Mouse (Mus musculus) midbrain, embryonic 10.5 days (tissue): ENCODE results near the gene Filip1. TPM values are rescaled to one million over a fixed set of nuclear protein-coding genes. Genes with fewer than 3 reads are reported as not detected.

ENCODE experiments used
- DNase-seq: peaks from one replicate; pipeline ENCODE4 v3.0.0-alpha.2; 2017; ENCODE audit warnings: low spot score
- H3K27ac ChIP-seq: fragments of 300-500 bp; sonication (generic); replicated peaks from 2 replicates; pipeline ENCODE4 v1.5.1; 2016; ENCODE audit warnings: mild to moderate bottlenecking
- H3K27me3 ChIP-seq: fragments of 300-500 bp; sonication (generic); 2 replicates; pipeline ENCODE4 v1.6.1; 2016; ENCODE audit warnings: low read depth, mild to moderate bottlenecking; ENCODE audit not compliant: poor library complexity, severe bottlenecking
- H3K36me3 ChIP-seq: fragments of 300-500 bp; sonication (generic); 2 replicates; pipeline ENCODE4 v1.6.1; 2016; ENCODE audit warnings: mild to moderate bottlenecking, moderate library complexity
- H3K4me1 ChIP-seq: fragments of 300-500 bp; sonication (generic); 2 replicates; pipeline ENCODE4 v1.6.1; 2016
- H3K4me3 ChIP-seq: fragments of 300-500 bp; sonication (generic); 2 replicates; pipeline ENCODE4 v1.5.1; 2016; ENCODE audit warnings: mild to moderate bottlenecking, moderate library complexity
- H3K9me3 ChIP-seq: fragments of 300-500 bp; sonication (generic); replicated peaks from 2 replicates; pipeline ENCODE4 v1.6.1; 2016; ENCODE audit warnings: mild to moderate bottlenecking
- WGBS: fragments of 180-500 bp; shearing (Covaris S2); methylation state at CpG from one replicate; pipeline ENCODE4 v1.1.7; 2016; 5-methylcytosine and 5-hydroxymethylcytosine counted together
- polyA plus RNA-seq: library from polyadenylated mRNA; unstranded; fragments of >200 nt; fragmentation: Nextera tagmentation; extraction: Ambion mirVana; gene quantifications from 2 replicates; pipeline ENCODE4 v1.2.1, GENCODE M21; 2016

The Filip1 gene
- polyA plus RNA-seq, 1 experiment from 2014 or later, result 8.3 TPM

GRCm38 (mm10) chr9:79932578-79932977 is 80.1 kb downstream of the Filip1 start:
- H3K27me3 ChIP-seq, result no peaks in the 10 kb centered on the region
- WGBS, result 86% methylated on average over 5 of the region's 5 CpGs
- no peaks in the 10 kb centered on the region for H3K4me1 ChIP-seq

GRCm38 (mm10) chr9:79928092-79928491 is 84.6 kb downstream of the Filip1 start:
- no peaks in the 10 kb centered on the region for H3K36me3 ChIP-seq
- no peak overlapping the region for H3K27ac ChIP-seq
- 95% methylated on average over 3 of the region's 3 CpGs for WGBS
- no peaks in the 10 kb centered on the region for H3K4me1 ChIP-seq
- H3K9me3 ChIP-seq, result no peaks in the 10 kb centered on the region
- H3K27me3 ChIP-seq, result no peaks in the 10 kb centered on the region
- H3K4me3 ChIP-seq, result no peak overlapping the region
- no peak for DNase-seq

More at GRCm38 (mm10) chr9:79932578-79932977, 80.1 kb downstream of the Filip1 start:
- no peak overlapping the region for H3K4me3 ChIP-seq
- no peaks in the 10 kb centered on the region for H3K36me3 ChIP-seq
- no peaks in the 10 kb centered on the region for H3K9me3 ChIP-seq
- no peak for DNase-seq
- H3K27ac ChIP-seq, result no peak overlapping the region

GRCm38 (mm10) chr9:79927156-79927870 is 85.3 kb downstream of the Filip1 start:
- H3K9me3 ChIP-seq, result no peaks in the 10 kb centered on the region
- no peaks in the 10 kb centered on the region for H3K36me3 ChIP-seq
- no peaks in the 10 kb centered on the region for H3K27me3 ChIP-seq
- 91% methylated on average over 21 of the region's 21 CpGs for WGBS
- no peak overlapping the region for H3K27ac ChIP-seq
- peaks cover 2% of the 10 kb centered on the region for H3K4me1 ChIP-seq
- H3K4me3 ChIP-seq, result no peak overlapping the region
- no peak for DNase-seq

- no peaks in the 10 kb centered on the region for H3K9me3 ChIP-seq
- H3K27ac ChIP-seq, result no peak overlapping the region
- H3K4me1 ChIP-seq, result peaks cover 8% of the 10 kb centered on the region
- H3K27me3 ChIP-seq, result no peaks in the 10 kb centered on the region
- DNase-seq, result no peak
- no peaks in the 10 kb centered on the region for H3K36me3 ChIP-seq
- no peak overlapping the region for H3K4me3 ChIP-seq
- 90% methylated on average over 9 of the region's 9 CpGs for WGBS
These were observed 86.0 kb downstream of the Filip1 start for GRCm38 (mm10) chr9:79926464-79927155.

- WGBS, result 84% methylated on average over 4 of the region's 4 CpGs
- H3K4me1 ChIP-seq, result peaks cover 9% of the 10 kb centered on the region
- H3K27ac ChIP-seq, result no peak overlapping the region
- no peak overlapping the region for H3K4me3 ChIP-seq
- no peaks in the 10 kb centered on the region for H3K9me3 ChIP-seq
- no peaks in the 10 kb centered on the region for H3K36me3 ChIP-seq
- no peak for DNase-seq
- no peaks in the 10 kb centered on the region for H3K27me3 ChIP-seq
These were observed 86.7 kb downstream of the Filip1 start for GRCm38 (mm10) chr9:79925950-79926349.

GRCm38 (mm10) chr9:79923262-79923661 is 89.4 kb downstream of the Filip1 start:
- H3K9me3 ChIP-seq, result no peaks in the 10 kb centered on the region
- H3K27ac ChIP-seq, result no peak overlapping the region
- 95% methylated on average over 3 of the region's 3 CpGs for WGBS
- no peak overlapping the region for H3K4me3 ChIP-seq
- H3K27me3 ChIP-seq, result no peaks in the 10 kb centered on the region
- no peaks in the 10 kb centered on the region for H3K36me3 ChIP-seq
- H3K4me1 ChIP-seq, result peaks cover 26% of the 10 kb centered on the region
- DNase-seq, result no peak

- 89% methylated on average over 6 of the region's 6 CpGs for WGBS
- no peaks in the 10 kb centered on the region for H3K9me3 ChIP-seq
- no peak overlapping the region for H3K4me3 ChIP-seq
- H3K4me1 ChIP-seq, result peaks cover 26% of the 10 kb centered on the region
- no peaks in the 10 kb centered on the region for H3K36me3 ChIP-seq
- DNase-seq, result no peak
- H3K27ac ChIP-seq, result no peak overlapping the region
- H3K27me3 ChIP-seq, result no peaks in the 10 kb centered on the region
These were observed 90.2 kb downstream of the Filip1 start for GRCm38 (mm10) chr9:79922493-79922760.

GRCm38 (mm10) chr9:79921701-79922492 is 90.8 kb downstream of the Filip1 start:
- WGBS, result 72% methylated on average over 10 of the region's 10 CpGs
- H3K9me3 ChIP-seq, result no peaks in the 10 kb centered on the region
- H3K4me1 ChIP-seq, result peaks cover 26% of the 10 kb centered on the region
- H3K27ac ChIP-seq, result no peak overlapping the region
- no peak overlapping the region for H3K4me3 ChIP-seq
- no peaks in the 10 kb centered on the region for H3K27me3 ChIP-seq
- DNase-seq, result no peak
- no peaks in the 10 kb centered on the region for H3K36me3 ChIP-seq

- Histone ChIP-seq H3K9me3 (no peaks in the 10 kb centered on the region), H3K36me3 (no peaks in the 10 kb centered on the region), H3K27ac (no peak overlapping the region), H3K27me3 (no peaks in the 10 kb centered on the region), H3K4me3 (no peak overlapping the region), H3K4me1 (peaks cover 26% of the 10 kb centered on the region)
- DNase-seq, result no peak
- WGBS, result 78% methylated on average over 5 of the region's 5 CpGs
These were observed 92.1 kb downstream of the Filip1 start for GRCm38 (mm10) chr9:79920540-79920933.

- Histone ChIP-seq H3K4me1 (peaks cover 26% of the 10 kb centered on the region), H3K9me3 (no peaks in the 10 kb centered on the region), H3K27me3 (no peaks in the 10 kb centered on the region), H3K4me3 (no peak overlapping the region), H3K27ac (0 out of 2 replicates have a peak overlapping the region, but pooled peaks have one; percentile 23), H3K36me3 (no peaks in the 10 kb centered on the region)
- WGBS, result 80% methylated on average over 9 of the region's 9 CpGs
- no peak for DNase-seq
These were observed 92.7 kb downstream of the Filip1 start for GRCm38 (mm10) chr9:79919750-79920539.

GRCm38 (mm10) chr9:79919303-79919721 is 93.3 kb downstream of the Filip1 start:
- Histone ChIP-seq H3K4me3 (no peak overlapping the region), H3K36me3 (no peaks in the 10 kb centered on the region), H3K9me3 (no peaks in the 10 kb centered on the region), H3K27ac (no peak overlapping the region), H3K27me3 (no peaks in the 10 kb centered on the region), H3K4me1 (peaks cover 28% of the 10 kb centered on the region)
- no peak for DNase-seq
- 90% methylated on average over 7 of the region's 7 CpGs for WGBS

GRCm38 (mm10) chr9:79918325-79919117 is 94.1 kb downstream of the Filip1 start:
- H3K4me1 ChIP-seq, result peaks cover 36% of the 10 kb centered on the region
- DNase-seq, result no peak
- WGBS, result 82% methylated on average over 10 of the region's 10 CpGs

More at GRCm38 (mm10) chr9:79918325-79919117, 94.1 kb downstream of the Filip1 start:
- Histone ChIP-seq H3K36me3 (no peaks in the 10 kb centered on the region), H3K27ac (no peak overlapping the region), H3K9me3 (no peaks in the 10 kb centered on the region), H3K27me3 (no peaks in the 10 kb centered on the region), H3K4me3 (no peak overlapping the region)
